Mouse (Mus musculus) limb, embryonic 13.5 days (tissue): ENCODE data around the gene Gal. TPM values are rescaled to one million over a fixed set of nuclear protein-coding genes. Genes with fewer than 3 reads are reported as not detected.

Source experiments
- ATAC-seq: fragments of 200-750 bp; cut with Nextera tagmentation; 2 replicates; pipeline ENCODE4 v1.8.0; 2017; ENCODE audit warnings: low read depth, moderate number of reproducible peaks, moderate TSS enrichment; ENCODE audit not compliant: low FRiP score
- H3K27ac ChIP-seq: fragments of 300-500 bp; sonication (generic); 2 replicates; pipeline ENCODE4 v1.5.1; 2015; ENCODE audit warnings: inconsistent platforms, mild to moderate bottlenecking, moderate library complexity
- H3K27me3 ChIP-seq: fragments of 300-500 bp; sonication (generic); 2 replicates; pipeline ENCODE4 v1.6.1; 2015; ENCODE audit warnings: mild to moderate bottlenecking, inconsistent platforms
- H3K36me3 ChIP-seq: fragments of 300-500 bp; sonication (generic); 2 replicates; pipeline ENCODE4 v1.6.1; 2015; ENCODE audit warnings: inconsistent platforms, mild to moderate bottlenecking, moderate library complexity
- H3K4me1 ChIP-seq: fragments of 300-500 bp; sonication (generic); 2 replicates; pipeline ENCODE4 v1.6.1; 2015; ENCODE audit warnings: inconsistent platforms
- H3K4me2 ChIP-seq: fragments of 300-500 bp; sonication (generic); replicated peaks from 2 replicates; pipeline ENCODE4 v1.6.1; 2015; ENCODE audit warnings: inconsistent platforms, mild to moderate bottlenecking, moderate library complexity
- H3K4me3 ChIP-seq: fragments of 300-500 bp; sonication (generic); 2 replicates; pipeline ENCODE4 v1.5.1; 2015; ENCODE audit warnings: moderate library complexity, mild to moderate bottlenecking, inconsistent platforms
- H3K9ac ChIP-seq: fragments of 300-500 bp; sonication (generic); 2 replicates; pipeline ENCODE4 v1.6.1; 2015; ENCODE audit warnings: mild to moderate bottlenecking, inconsistent platforms
- H3K9me3 ChIP-seq: fragments of 300-500 bp; sonication (generic); 2 replicates; pipeline ENCODE4 v1.6.1; 2016; ENCODE audit warnings: inconsistent platforms
- WGBS: fragments of 180-500 bp; shearing (Covaris S2); methylation state at CpG from one replicate; pipeline ENCODE4 v1.1.7; 2015; 5-methylcytosine and 5-hydroxymethylcytosine counted together
- polyA plus RNA-seq: library from polyadenylated mRNA; unstranded; fragments of >200 nt; fragmentation: Nextera tagmentation; extraction: Ambion mirVana; gene quantifications from 2 replicates; pipeline ENCODE4 v1.2.1, GENCODE M21; 2015

Gene Gal
- polyA plus RNA-seq, 1 experiment from 2014 or later = 0.57 TPM

DNA sequence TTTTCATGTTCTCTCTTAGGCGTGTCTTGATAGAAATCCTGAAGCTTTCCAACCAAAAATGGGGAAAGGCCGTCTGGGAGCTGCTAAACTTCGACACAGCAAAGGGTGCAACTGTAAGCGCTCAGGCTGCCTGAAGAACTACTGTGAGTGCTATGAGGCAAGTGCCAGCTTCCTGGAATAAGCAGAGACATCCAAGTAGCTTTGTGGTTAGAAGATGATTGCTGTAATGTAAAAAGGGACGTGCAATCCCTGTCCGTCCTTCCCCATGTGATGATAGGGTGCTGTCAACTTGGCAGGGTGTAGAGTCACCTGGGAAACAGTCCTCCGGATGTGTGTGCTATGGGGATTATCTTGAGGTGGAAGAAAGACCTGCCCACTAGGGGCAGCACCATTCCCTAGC, 10.3 kb downstream of the Gal start:
- 77% methylated on average over 7 of the region's 7 CpGs for WGBS
- Histone ChIP-seq H3K9me3 (0 out of 2 replicates have a peak, but pooled peaks cover 3% of the 10 kb centered on the region), H3K4me2 (no peak overlapping the region), H3K27me3 (0 out of 2 replicates have a peak, but pooled peaks cover 4% of the 10 kb centered on the region), H3K4me3 (no peak overlapping the region), H3K4me1 (no peaks in the 10 kb centered on the region), H3K27ac (no peak overlapping the region), H3K9ac (no peak overlapping the region), H3K36me3 (no peaks in the 10 kb centered on the region)
- no peak for ATAC-seq

GRCm38 (mm10) chr19:3402390-3402789, 12.0 kb downstream of the Gal start:
- H3K9ac ChIP-seq = no peak overlapping the region
- no peak overlapping the region for H3K4me3 ChIP-seq
- H3K9me3 ChIP-seq = 0 out of 2 replicates have a peak, but pooled peaks cover 3% of the 10 kb centered on the region
- H3K27ac ChIP-seq = no peak overlapping the region
- 0 out of 2 replicates have a peak, but pooled peaks cover 4% of the 10 kb centered on the region for H3K27me3 ChIP-seq
- no peak for ATAC-seq
- no peak overlapping the region for H3K4me2 ChIP-seq
- H3K4me1 ChIP-seq = no peaks in the 10 kb centered on the region
- no peaks in the 10 kb centered on the region for H3K36me3 ChIP-seq
- WGBS = 77% methylated on average over 6 of the region's 6 CpGs

GRCm38 (mm10) chr19:3401943-3402342, 12.4 kb downstream of the Gal start:
- no peak overlapping the region for H3K4me2 ChIP-seq
- no peak overlapping the region for H3K27ac ChIP-seq
- no peaks in the 10 kb centered on the region for H3K4me1 ChIP-seq
- H3K4me3 ChIP-seq = no peak overlapping the region
- 0 out of 2 replicates have a peak, but pooled peaks cover 4% of the 10 kb centered on the region for H3K27me3 ChIP-seq
- H3K36me3 ChIP-seq = no peaks in the 10 kb centered on the region
- H3K9me3 ChIP-seq = 0 out of 2 replicates have a peak, but pooled peaks cover 3% of the 10 kb centered on the region
- 53% methylated on average over 7 of the region's 7 CpGs for WGBS
- H3K9ac ChIP-seq = no peak overlapping the region
- ATAC-seq = no peak

GRCm38 (mm10) chr19:3401504-3401903, 12.8 kb downstream of the Gal start:
- Histone ChIP-seq H3K9ac (no peak overlapping the region), H3K27ac (no peak overlapping the region), H3K4me2 (no peak overlapping the region), H3K4me3 (no peak overlapping the region), H3K4me1 (no peaks in the 10 kb centered on the region), H3K36me3 (no peaks in the 10 kb centered on the region), H3K27me3 (0 out of 2 replicates have a peak, but pooled peaks cover 4% of the 10 kb centered on the region), H3K9me3 (0 out of 2 replicates have a peak, but pooled peaks cover 3% of the 10 kb centered on the region)
- 75% methylated on average over 7 of the region's 7 CpGs for WGBS
- ATAC-seq = no peak

DNA sequence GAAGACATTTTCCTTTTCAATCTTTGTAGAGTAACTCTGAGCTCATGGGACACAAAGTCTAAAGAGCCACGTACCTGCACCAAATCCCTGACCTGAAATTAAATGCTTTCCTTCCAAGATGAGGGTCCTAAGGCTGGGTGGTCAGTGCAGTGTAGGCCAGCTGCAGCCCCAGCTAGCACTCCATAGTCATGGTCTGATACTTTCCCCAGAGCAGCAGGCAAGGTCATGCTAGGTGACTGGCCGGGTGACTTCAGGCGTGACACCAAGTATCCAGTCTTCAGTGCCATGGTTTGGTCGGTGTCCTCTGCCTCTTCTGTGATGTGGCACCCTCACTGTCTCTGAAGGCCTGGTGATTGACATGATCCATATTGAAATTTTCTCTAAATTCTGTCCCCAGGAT, 14.3 kb downstream of the Gal start:
- Histone ChIP-seq H3K27ac (no peak overlapping the region), H3K36me3 (no peaks in the 10 kb centered on the region), H3K4me3 (no peak overlapping the region), H3K27me3 (0 out of 2 replicates have a peak, but pooled peaks cover 4% of the 10 kb centered on the region), H3K4me2 (no peak overlapping the region), H3K9ac (no peak overlapping the region), H3K4me1 (no peaks in the 10 kb centered on the region), H3K9me3 (0 out of 2 replicates have a peak, but pooled peaks cover 3% of the 10 kb centered on the region)
- ATAC-seq = no peak
- WGBS = 86% methylated on average over 4 of the region's 4 CpGs

GRCm38 (mm10) chr19:3394216-3394615, 20.1 kb downstream of the Gal start:
- Histone ChIP-seq H3K36me3 (no peaks in the 10 kb centered on the region), H3K27ac (no peak overlapping the region)

GRCm38 (mm10) chr19:3392384-3392783, 22.0 kb downstream of the Gal start:
- no peaks in the 10 kb centered on the region for H3K4me1 ChIP-seq
- no peak overlapping the region for H3K4me2 ChIP-seq
- H3K9me3 ChIP-seq = peaks cover 5% of the 10 kb centered on the region; the same call in 1 of the 2 replicates
- no peak overlapping the region for H3K27ac ChIP-seq
- 39% methylated on average over 1 of the region's 1 CpGs for WGBS
- H3K27me3 ChIP-seq = no peaks in the 10 kb centered on the region
- H3K9ac ChIP-seq = no peak overlapping the region
- ATAC-seq = no peak
- H3K4me3 ChIP-seq = no peak overlapping the region
- no peaks in the 10 kb centered on the region for H3K36me3 ChIP-seq

More at GRCm38 (mm10) chr19:3394216-3394615, 20.1 kb downstream of the Gal start:
- Histone ChIP-seq H3K4me2 (no peak overlapping the region), H3K9ac (no peak overlapping the region), H3K9me3 (peaks cover 5% of the 10 kb centered on the region; the same call in 1 of the 2 replicates), H3K4me1 (no peaks in the 10 kb centered on the region), H3K4me3 (no peak overlapping the region), H3K27me3 (no peaks in the 10 kb centered on the region)
- ATAC-seq = no peak
- WGBS = 74% methylated on average over 3 of the region's 3 CpGs

DNA sequence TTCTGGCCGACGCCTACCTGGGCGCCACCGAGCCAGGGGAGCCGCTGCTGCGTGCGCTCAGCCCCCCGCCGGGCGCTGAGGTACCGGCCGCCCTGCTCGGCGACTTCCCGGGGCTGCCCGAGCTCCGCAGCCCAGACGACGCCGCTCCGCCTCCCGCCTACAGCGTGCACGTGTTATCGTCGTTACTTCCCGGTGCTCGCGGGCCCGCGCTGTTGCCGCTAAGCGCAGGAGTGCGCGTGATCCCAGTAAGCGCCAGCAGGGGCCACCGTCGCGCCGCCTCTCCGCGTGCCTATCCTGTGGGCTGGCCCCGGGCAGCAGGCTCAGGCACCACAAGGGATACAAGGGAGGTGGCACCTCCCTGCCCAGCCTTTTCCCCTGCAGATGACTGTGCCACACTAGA, 25.3 kb downstream of the Gal start:
- peak overlapping the region; percentile 49 for H3K4me3 ChIP-seq
- H3K27me3 ChIP-seq = no peaks in the 10 kb centered on the region
- WGBS = under 1% methylated on average over 43 of the region's 43 CpGs
- peaks cover 2% of the 10 kb centered on the region; the same call in 1 of the 2 replicates for H3K36me3 ChIP-seq
- H3K4me2 ChIP-seq = peak overlapping the region; percentile 84
- H3K27ac ChIP-seq = no peak overlapping the region
- peaks cover 5% of the 10 kb centered on the region; the same call in 1 of the 2 replicates for H3K9me3 ChIP-seq
- H3K9ac ChIP-seq = peak overlapping the region; percentile 64
- peak; percentile 95 for ATAC-seq
- H3K4me1 ChIP-seq = no peaks in the 10 kb centered on the region

- H3K9ac ChIP-seq = peak within 1 kb of the TSS; percentile 64
- ATAC-seq = peak; percentile 79
- 2% methylated on average over 33 of the region's 33 CpGs for WGBS
Observed at GRCm38 (mm10) chr19:3388629-3389057, 25.7 kb downstream of the Gal start, which contains the start of gene Tesmin. Gene Tesmin (plus strand): TSS chr19:3388857.

GRCm38 (mm10) chr19:3388061-3388460, 26.3 kb downstream of the Gal start:
- peaks cover 6% of the 10 kb centered on the region; the same call in 1 of the 2 replicates for H3K36me3 ChIP-seq
- H3K4me2 ChIP-seq = no peak overlapping the region
- H3K4me3 ChIP-seq = no peak overlapping the region
- H3K4me1 ChIP-seq = no peaks in the 10 kb centered on the region
- H3K27me3 ChIP-seq = no peaks in the 10 kb centered on the region
- no peak for ATAC-seq
- H3K9ac ChIP-seq = no peak overlapping the region
- peaks cover 5% of the 10 kb centered on the region; the same call in 1 of the 2 replicates for H3K9me3 ChIP-seq
- WGBS = 69% methylated on average over 6 of the region's 6 CpGs
- no peak overlapping the region for H3K27ac ChIP-seq

More at GRCm38 (mm10) chr19:3388629-3389057, 25.7 kb downstream of the Gal start, which contains the start of gene Tesmin:
- Histone ChIP-seq H3K4me2 (peak within 1 kb of the TSS; percentile 84), H3K4me1 (no peaks in the 10 kb centered on the region), H3K9me3 (peaks cover 5% of the 10 kb centered on the region; the same call in 1 of the 2 replicates), H3K27me3 (no peaks in the 10 kb centered on the region), H3K27ac (no peak within 1 kb of the TSS), H3K36me3 (peaks cover 6% of the 10 kb centered on the region; the same call in 1 of the 2 replicates), H3K4me3 (peak within 1 kb of the TSS; percentile 49)

DNA sequence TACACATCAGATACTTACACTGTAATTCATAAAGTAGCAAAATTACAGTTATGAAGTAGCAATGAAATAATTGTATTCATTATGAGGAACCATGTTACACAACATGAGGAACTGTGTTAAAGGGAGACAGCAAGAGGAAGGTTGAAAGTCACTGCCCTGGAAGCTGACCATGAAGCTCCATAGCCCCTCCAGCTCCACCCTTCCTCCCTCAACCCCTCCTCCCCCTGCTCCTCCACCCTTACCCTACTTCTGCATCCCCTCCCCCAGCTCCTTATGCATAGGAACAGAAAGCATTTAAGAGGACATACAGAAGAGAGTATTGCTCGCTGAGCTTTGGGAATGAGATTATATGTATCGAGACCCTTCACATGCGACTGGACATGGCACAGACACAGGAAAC, 35.7 kb downstream of the Gal start:
- Histone ChIP-seq H3K27me3 (no peaks in the 10 kb centered on the region), H3K4me2 (no peak overlapping the region), H3K9ac (no peak overlapping the region), H3K4me3 (no peak overlapping the region), H3K4me1 (no peaks in the 10 kb centered on the region), H3K27ac (no peak overlapping the region), H3K9me3 (no peaks in the 10 kb centered on the region), H3K36me3 (peaks cover 49% of the 10 kb centered on the region)
- 93% methylated on average over 3 of the region's 3 CpGs for WGBS
- no peak for ATAC-seq

DNA sequence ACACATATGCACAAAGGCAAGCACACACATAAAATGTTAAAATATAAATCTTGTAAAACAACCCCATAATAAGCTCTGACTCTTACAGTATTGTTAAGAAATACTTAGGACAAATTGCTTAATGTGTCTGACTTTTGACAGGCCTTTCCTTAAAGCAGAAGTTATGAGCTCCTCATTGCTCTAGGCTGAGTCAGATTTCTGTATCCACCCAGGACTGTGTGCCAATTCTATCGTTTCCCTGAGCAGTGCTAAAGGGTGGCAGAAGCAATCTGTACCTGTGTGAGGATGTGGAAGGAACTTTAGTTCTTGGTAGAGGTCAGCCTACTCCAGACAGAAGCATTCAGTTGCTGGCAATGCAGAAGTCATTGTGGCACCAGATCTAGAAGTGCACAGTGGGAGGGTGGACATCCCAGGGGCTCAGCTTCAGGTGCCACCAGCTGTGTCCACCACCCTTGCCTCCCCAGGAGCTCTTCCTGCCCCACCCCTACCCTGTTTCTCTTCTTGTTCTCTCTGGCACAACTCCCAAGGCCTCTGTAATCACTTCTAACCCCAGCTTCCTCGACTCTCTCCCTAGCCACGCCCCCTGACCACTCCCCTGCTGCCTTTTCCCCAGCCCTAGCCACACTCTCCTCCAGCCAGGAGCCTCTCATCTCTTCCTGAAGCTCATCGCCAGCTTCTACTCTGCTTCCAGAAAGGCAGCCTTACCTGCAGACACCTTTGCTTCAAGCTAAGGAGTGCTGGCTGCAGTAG, 37.2 kb downstream of the Gal start:
- ATAC-seq = no peak
- H3K27me3 ChIP-seq = no peaks in the 10 kb centered on the region
- H3K4me3 ChIP-seq = no peak overlapping the region
- no peaks in the 10 kb centered on the region for H3K4me1 ChIP-seq
- H3K27ac ChIP-seq = no peak overlapping the region
- no peaks in the 10 kb centered on the region for H3K9me3 ChIP-seq
- H3K4me2 ChIP-seq = no peak overlapping the region
- no peak overlapping the region for H3K9ac ChIP-seq
- peaks cover 49% of the 10 kb centered on the region for H3K36me3 ChIP-seq
- WGBS = 35% methylated on average over 4 of the region's 4 CpGs
